Mouse (Mus musculus) yolk sac, embryonic 10.5 days (tissue): ENCODE results near the gene Tbx2.
A peak's percentile ranks its signal among the peaks of the same experiment; 100 is the strongest.

Source experiments
- DNase-seq: peaks from one replicate; pipeline ENCODE4 v3.0.0-alpha.2; 2017; ENCODE audit warnings: low spot score

Gene Tbx2

DNA sequence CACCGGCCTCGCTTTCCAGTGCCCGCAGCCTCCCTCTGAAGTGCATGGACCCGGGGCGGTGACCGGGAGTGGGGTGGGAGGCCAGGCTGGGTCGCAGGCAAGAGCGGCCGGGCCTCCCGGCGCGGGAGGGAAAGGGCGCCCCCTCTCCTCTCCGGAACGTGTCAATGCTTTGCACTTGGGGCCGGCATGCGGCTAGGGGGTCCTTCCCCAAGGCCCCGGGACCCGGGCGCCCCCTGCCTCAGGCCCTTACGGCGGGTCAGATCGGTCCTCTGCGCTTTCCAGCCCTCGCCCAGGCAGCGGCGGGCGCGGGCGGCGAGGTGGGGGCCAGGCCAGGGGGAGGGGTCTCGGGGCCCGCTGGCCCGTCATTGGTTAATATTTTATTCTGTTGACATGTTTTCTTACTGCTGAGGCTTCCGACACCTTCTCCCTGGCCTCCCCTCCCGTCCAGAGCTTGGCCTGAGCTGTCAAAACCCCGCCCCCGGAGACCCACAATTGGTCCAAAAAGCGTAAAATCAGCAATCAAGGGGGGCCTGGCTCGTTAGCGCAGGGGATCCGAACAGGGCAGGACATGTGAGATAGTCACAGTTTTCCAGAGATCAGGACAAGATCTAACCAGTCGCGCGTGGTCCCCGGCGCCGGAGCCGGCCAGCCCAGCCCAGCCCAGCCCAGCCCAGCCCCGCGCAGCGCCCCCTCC is at the start of gene Tbx2:
Gene Tbx2 (plus strand): TSS at position 321 of the 694 bp plus-strand sequence.
- DNase-seq = peak; percentile 96

DNA sequence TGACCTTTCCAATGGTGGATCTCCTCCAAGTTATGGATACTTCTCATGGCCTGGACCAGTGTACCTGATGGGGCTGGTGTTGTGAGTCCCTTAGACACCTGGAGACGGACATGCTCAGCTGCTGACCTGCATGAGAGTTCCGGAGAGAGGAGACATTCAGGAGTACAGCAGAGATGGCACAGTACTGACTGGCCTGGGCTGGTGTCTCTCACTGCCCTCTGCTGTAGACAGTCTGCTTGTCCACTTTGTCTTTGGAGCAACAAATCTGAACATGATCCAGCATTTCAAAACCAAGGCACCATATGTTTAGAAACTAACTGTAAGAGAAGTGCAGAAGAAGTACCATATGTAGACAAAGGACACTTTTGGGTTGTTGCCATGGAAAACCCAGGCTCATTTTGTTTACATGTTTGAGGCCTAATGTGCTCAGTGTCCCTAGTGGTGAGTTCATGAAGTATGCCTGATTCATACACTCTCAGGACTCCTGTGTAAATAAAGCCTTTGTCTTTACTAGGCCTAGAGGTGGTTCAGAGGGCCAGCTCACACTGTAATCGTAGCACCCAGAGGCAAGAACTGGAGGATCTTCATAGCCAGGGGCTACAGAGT is 46.1 kb upstream of the Tbx2 start:
- no peak for DNase-seq

DNA sequence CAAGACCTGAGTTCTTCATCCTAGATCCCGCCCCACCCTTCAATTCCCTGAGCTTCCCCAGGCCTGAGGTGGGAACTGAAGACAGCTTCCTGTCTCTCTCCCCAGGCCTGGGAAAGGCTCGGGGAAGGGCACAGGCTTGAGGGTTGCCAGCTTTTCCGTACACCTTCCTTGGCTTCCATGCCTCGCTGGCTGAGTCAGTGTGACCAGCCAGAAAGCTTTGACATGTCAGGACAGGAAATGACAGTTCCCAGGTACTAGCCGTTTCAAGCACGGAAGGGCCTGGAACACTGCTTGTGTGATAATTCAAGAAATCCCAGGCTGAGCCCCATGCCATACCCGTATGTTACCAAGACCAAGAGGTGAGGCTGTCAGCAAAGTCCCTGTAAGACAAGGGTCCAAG is 42.6 kb upstream of the Tbx2 start:
- DNase-seq = no peak

DNA sequence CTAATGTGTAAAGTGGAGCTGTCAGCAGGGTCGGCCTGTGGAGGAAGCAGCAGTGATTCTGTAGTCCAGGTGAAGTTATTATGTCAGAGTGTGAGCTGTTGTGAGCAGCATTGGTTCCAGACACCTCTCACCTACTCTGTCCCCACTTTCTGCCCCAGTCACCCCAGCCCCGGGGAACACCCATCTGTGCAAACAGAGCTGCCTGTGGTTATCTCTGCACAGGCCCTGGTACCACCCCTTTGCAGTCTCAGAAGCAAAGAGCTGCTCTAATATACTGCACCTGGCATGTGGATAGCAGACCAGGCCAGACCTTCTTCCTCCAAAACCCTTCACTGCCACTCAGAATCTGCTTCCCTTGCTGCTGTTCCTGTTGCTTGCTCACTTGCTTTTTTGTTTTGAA is 42.1 kb upstream of the Tbx2 start:
- DNase-seq = no peak

DNA sequence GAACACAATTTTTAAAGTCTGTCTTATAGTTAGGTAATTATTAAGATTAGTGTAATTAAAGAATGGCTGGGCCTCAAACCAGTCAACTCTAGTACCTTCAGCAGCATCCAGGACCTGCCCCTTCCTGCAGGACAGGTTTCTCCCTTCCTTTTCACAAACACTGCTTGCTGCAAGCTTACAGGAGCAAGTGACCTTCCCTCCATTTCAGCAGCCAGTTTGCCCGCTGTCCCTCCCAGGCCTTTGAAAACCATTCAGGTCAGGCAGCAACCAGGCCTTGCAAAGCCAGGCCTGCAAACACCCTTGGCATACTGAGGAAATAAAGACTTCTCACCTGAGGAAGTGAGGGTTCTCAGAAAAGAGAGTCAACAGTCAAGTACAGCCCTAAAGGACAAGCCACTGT is 41.1 kb upstream of the Tbx2 start:
- no peak for DNase-seq

DNA sequence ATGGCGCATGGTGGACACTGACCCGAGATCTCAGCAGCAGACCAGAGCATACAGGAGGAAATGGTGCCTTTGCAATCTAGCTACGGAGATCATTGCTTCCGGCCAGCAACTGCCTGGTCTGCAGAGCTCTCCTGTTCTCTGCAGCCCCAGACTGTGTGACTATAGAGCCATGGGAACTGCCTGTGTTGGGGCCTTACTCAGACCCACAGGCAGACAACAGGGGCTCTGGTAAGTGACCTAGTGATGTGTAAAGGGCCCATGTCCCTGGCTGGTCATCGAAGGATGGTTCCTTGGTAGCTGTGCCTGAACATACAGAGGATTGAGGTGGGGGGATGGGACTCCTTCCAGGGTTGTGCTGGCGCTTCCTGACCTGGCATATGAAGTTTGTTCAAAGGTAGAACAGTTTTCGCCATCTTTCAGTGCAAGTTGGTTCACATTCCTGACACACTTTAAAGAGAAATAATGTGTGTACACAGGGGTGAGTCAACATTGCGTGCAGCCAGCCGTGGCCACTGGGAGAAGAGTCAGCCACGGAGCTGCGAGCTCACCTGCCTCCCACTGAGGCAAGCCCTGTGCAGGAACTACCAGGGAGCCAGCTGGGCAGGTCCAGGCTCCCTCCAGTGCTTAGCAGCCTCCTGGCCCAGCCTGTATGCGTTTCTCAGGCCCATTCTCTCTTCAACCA is 39.7 kb upstream of the Tbx2 start:
- no peak for DNase-seq

DNA sequence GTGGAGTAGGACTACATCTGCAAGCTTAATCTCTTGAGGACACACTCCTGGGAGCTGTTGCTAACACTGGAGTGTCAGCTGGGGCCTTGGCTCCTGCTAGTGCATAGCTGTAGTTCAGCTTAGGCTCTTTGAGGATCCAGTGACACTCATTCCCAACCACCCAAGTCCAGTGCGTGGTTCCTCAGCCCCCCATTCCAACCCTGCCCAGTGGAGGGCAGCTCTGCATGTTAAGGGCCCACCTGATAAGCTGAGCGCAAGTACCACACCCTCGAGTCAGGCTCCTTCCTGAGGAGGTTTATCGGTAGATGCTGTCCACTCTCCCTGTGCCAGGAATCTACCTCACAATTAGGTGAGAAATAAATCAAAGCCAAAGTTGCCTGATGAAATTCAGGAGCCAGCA is 32.9 kb upstream of the Tbx2 start:
- no peak for DNase-seq

DNA sequence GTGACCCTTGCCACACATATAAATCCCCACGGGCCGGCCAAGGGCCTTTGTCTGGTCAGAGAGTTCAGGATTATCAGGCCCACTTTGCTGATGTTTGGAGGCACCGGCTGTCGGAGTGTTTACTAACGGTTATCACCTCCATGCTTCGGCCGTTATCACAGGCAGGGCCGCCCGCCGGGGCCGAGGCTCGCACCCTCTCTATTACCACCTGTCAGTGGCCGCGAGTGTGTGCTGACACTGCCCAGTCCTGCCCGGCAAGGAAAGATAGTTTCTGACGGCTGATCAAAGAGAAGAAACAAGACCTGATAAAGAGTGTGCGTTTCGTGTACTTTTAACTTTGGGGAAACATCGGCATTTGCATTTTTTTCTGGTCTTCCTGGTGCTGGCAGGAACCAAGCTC is 32.5 kb upstream of the Tbx2 start:
- no peak for DNase-seq

DNA sequence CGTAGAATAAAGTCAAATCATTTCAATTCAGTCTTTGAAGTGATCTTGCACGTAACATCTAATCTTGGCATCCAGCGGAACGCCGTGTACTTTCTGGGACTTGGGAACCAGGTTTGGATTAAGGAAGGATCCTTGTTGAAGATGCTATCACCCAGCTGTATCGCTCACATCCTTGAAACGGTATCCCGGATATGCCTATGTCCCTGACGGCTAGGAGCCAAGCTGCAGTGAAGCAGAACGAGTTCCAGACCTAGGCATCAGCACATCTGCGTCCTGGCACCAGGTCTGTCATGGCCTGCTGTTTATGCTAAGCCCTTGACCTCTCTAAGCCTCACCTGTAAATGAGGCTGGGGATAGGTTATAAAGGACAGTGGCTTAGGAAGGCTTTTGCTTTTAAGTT is 32.0 kb upstream of the Tbx2 start:
- DNase-seq = no peak

DNA sequence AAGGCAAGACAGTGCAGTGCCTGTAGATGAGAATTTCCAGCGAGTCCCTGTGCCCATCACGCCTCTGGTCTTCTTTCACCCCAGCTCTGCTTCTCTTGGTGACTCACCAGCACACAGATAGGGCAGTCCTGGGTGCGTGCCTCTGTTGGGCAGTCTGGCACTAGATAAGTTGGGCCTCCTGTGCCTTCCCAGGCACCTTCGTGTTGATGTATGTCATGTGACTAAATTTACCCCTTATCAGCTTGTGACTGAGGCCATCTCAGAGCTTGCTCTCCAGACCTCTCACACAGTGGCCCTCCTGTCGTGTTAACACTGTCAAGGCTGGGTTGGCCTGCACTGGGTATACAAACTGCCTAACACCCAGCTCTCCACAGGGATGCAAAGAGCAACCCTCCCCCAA is 28.3 kb upstream of the Tbx2 start:
- no peak for DNase-seq

DNA sequence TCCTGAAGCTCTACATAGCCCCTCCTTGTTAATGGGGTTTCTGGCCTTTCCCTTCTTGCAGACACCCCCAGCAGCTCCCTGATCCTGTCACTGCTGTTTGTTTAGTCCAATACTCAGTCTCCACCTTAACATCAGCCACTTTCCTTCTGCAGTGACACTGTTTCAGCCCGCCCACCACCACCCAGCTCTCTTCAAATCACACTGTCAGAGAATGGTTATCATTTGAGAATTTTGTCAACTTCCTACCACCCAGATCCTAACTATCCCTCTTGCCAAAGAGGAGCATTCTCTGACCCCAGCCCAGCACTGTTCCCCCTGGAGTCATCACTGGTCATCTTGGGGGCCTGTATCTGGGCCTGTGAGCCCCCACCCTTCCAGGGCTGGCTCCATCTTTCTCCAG is 26.6 kb upstream of the Tbx2 start:
- DNase-seq = no peak

DNA sequence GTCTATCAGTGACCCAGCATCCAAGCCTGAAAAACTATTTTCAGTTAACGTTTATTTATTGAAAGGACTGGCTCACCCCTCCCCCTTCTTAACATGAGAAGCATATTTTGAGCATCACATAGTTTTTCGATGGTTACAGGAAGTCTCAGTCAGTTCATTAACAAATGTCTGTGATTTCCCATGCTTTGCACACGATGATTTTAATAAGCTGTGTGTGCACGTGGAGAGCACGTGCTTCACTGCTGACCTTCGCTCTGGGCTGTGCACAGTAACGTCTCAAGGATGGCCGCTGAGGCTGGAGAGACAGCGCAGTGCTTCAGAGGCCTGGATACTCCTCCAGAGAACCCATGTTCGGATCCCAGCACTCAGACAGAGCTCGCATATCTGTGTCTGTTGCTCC is 25.0 kb upstream of the Tbx2 start:
- no peak for DNase-seq

DNA sequence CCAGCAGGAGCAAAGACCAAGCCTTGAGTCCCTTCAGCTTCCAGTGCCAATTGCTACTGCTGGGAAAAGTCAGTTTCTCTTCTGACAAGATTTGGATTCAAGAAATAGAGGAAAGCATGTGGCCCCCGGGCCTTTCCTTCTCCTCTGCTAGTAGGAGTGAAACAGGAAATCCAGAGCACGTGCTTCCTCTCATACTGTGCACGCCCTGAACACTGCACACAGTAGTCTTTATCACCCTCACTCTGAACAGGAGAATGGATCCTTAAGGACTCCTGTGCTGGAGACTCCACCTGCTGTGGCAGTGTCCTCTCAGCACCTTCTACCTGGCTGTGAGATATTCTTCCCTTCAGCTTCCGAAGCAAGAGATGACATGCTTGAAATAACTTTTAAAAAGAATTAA is 21.1 kb upstream of the Tbx2 start:
- DNase-seq = no peak

DNA sequence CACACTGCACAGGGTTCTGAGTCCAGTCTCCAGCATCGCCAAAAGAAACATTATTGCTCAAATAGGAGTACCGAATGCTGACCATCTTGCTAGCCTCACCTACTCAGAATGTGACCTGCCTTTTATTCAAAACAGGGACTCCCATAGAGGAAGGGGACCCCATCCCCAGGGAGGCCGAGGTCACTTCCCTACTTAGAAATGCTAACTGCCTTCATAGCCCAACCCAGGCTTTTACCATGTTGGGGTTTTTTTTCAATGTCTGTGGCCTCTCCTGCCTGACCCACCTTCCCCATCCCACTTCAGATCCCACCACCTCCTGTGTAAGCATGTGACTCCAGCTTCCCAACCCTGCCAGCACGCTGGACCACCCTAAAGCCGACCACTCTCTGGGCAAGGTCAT is 20.7 kb upstream of the Tbx2 start:
- no peak for DNase-seq

DNA sequence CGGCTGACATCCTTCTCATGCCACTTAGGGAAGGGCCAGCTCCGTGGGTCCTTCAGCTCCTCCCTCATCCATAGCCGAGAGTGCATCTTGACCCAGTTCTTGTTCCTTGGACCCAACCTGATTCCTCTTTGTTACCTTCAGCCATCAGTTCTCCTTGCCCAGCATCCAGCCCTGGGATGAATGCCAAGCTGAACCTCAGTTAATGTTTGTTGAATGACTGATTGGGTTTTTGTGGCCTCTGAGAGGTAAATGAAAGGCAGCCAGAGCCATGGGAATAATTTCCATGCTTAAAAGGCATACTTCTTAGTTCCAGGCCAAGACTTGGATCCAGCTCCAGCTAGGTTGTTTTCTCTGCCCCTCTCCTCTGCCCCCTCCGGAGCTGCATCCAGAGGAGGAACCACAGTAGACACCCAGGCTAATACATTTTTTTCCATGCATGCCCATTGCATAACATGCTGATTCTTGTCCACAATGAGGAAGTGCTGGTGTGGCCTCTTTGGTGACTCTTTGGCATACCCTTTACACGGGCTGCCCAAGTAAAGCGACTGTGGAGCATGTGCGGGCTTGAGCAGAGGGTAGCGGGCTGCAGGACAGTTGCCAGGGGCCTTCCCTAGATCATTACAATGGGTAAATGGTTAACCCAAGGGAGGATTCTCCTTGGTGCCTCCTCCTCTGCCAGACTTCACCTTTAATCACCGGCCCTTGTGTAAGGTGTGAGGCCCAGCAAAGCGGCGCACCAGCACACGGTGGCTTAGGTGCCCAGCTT is 20.0 kb upstream of the Tbx2 start:
- DNase-seq = no peak

DNA sequence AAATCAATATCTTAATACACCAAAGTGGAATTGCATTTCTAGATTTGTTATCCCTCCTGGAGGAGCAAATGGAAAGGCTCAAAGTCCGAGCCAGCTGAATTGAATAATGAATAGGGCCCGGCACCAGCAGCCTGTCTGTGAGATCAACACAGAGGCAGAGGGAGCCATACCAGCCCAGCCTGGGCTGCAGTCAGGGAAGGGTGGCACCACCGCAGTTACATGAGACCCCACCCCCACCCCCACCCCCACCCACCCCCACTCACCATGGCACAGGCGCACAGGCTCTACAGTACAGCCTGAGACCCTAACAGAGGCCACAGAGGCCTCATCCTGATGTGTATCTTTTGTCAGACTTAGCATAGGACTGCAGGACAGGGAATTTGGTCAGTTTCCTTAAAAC is 17.7 kb upstream of the Tbx2 start:
- DNase-seq = no peak

DNA sequence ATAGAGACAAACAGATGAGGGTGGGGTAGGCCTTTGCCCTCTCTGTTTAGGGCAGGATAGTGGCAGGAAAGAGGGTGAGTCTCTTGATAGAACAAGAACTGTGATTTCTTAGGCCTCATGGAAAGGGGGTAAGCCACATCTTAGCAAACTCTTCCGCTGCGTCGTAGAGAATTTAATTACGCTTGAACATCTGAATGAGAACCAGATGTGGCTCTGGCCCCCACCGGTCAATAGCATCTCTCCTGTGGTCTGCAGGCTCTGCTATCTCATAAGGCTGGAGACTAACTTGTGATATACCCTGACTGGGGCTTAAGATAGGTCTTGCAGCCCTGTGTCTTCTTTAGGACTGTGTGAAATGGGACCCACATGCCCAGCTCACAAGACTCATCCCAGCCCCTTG is 15.9 kb upstream of the Tbx2 start:
- no peak for DNase-seq

DNA sequence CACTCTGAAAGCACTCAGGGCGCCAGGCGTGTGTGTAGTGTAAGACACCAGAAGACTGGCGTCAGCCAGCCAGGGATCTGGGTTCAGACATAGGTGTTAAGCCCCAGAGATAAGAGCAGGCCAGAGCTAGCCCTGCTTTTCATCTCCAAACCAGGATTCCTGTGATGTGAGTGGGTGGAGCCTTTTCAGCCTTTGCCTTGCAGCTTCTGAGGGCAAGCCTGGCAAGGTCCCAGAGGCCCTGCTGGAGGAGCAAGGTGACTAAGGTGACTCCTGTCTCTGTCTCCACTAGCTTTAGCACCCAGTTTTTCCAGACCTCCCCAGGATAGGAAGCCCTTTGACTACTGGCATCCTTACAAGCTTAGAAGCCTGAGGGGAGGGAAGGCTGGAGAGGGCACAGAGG is 13.9 kb upstream of the Tbx2 start:
- no peak for DNase-seq

DNA sequence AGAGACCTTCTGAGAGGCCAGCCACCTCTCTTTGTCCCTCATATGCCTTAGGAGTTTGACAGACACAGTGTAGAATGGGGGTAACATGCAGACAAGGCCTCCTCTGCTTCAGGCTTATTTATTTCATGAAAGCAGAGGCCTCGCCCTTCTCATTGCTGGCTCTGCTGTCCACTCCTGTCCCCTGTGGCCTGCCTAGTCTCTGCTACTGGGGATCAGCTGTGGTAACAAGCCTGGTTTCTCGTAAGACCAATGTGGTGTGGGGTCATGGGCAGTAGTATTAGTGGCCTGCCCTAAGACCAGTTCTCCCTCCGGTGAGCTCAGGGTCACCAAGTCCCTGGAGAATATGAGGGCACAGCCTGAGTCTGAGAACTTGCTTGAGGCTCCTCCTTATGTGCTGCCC is 11.4 kb upstream of the Tbx2 start:
- DNase-seq = no peak

DNA sequence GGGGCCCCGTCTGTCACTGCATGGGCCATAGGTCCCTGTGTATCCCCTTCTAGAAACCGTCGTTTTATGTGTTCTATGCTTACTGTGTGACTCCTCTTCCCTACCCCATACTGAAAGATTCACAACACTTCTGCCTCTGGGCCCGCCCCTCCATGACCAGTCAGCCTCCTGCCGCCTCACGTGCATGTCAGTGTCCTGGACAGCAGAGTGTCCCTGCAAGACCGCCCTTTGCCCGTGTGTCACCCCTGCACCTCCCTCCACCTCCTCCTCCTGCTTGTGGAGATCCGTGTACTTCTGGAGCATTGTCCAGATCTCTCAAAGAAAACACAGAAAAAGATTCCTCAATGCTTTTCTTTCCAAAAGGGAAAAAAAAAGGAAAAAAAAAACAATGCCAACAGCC is 10.7 kb upstream of the Tbx2 start:
- peak; percentile 86 for DNase-seq

DNA sequence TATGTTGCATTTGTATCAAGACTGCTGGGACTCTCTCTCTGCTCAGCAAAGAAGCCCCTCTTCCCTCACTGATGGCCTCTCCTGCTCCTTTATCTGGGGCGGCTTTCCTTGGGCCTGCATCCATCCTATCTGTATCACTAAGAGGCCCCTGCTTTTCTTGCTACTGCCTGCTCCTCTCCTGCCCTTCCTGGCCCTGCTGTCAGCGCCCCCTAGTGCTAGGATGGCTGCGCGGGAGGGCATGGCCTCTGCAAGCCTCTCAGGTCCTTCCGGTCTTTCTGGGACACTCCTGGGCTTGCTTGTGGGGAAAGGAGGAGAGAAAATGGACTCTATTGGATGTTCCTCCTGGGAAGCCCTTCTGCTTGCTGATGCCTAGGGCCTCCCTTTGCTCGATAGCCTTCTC is 9.2 kb upstream of the Tbx2 start:
- DNase-seq = peak; percentile 86

DNA sequence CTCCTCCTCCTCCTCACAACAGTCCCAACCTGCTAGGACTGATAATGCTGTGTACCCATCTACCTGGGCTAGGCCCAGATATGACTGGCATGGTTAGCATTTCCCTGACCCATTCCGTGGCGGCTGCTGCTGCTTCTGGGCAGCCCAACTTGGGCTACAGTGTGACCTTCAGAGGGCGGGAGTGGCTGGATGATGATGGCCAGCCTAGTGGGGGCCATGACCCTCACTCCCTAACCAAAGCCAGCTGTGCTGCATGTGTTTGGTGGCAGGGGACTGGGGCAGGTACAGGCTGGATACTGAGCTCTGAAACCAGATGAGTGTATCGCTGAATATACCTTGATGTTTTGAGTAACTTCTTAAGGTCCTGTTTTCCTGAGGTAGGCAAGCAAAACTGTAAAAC is 8.6 kb upstream of the Tbx2 start:
- no peak for DNase-seq

DNA sequence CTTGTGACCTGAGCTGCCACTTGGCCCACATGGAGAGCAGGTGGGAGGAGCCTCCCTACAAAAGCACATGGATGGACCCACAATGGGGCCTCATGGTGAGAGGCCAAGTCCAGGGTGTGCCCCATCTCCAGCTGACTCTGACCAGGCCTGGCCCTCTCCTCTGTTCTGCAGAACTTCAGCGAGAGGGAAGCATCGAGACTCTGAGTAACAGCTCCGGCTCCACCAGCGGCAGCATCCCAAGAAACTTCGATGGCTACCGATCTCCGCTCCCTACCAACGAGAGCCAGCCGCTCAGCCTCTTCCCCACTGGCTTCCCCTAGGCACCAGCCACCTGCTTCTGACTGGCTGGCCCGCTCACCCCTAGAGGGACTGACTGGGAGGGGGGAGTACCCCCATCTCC is 7.3 kb upstream of the Tbx2 start:
- DNase-seq = no peak
